Mouse (Mus musculus): Measurements from ENCODE around the gene Pgm2. TPM values are rescaled to one million over a fixed set of nuclear protein-coding genes. Genes with fewer than 3 reads are reported as not detected.

Pgm2 gene
- total and polyA plus RNA-seq, 2 experiments from 2014 or later: 12.6 to 14.0 TPM

DNA sequence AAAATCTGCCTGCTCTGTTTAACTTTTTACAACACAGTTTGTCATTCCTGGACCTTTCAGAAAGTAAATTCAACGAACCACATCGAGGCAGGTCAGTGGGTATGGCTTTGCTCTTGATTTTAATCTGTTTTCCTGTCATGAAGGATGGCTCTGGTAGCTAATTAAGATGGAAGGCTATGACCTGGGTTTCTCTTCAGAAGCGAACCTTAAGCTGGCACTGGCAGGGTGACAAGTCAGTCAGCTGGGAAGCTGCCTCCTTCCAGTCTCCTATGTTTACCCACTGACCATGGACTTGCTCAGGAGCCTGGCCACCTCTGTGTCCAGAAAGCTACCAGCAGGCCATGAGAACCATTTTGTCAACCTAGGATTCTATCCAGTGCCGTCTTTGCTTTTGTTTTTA lies 63.8 kb downstream of the Pgm2 start:
- no peak overlapping the region for H3K27ac ChIP-seq (ENCODE audit: low read depth, low read length)
- TF ChIP-seq CTCF (IDR thresholded peaks at IDR 0.05): no peak
- no peaks in the 10 kb centered on the region for H3K36me3 ChIP-seq (ENCODE audit: insufficient read depth, low read length)
- DNase-seq (ENCODE audit: low spot score) (no peak), ATAC-seq (ENCODE audit: low FRiP score) (no peak)
- no peaks in the 10 kb centered on the region for H3K9me3 ChIP-seq (ENCODE audit: low read length)
- H3K4me1 ChIP-seq (ENCODE audit: insufficient read depth, low read length): no peaks in the 10 kb centered on the region
- 49% methylated on average over 4 of the region's 4 CpGs for WGBS
- no peak overlapping the region for H3K4me2 ChIP-seq (ENCODE audit: low read depth, low read length, poor library complexity, severe bottlenecking)
- H3K4me3 ChIP-seq (ENCODE audit: low read depth, low read length): no peak overlapping the region
- peaks cover 13% of the 10 kb centered on the region; the same call in 1 of the 2 replicates for H3K27me3 ChIP-seq (ENCODE audit: insufficient read depth, low read length)
- H3K9ac ChIP-seq (replicated peaks; ENCODE audit: low read length, poor library complexity, severe bottlenecking): no peak overlapping the region

DNA sequence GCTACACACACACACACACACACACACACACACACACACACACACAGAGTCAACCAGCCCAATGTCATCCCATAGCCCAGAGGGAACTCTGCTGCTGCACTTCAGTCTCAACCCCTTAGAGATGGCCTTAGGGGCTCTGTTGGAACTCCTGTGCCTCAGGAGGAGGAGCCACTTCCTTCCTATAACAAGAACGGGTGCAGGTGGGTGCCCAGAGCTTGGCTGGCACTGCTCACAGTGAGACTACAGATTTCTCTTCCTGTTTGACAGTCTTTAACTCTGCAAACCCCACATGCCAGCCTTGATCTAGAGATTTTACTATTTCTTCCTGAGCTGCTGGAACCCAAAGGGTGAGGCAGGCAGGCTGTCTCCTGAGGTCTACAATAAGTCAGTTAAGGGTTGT lies 65.2 kb downstream of the Pgm2 start:
- Histone ChIP-seq H3K9me3 (ENCODE audit: low read length) (no peaks in the 10 kb centered on the region), H3K4me1 (ENCODE audit: insufficient read depth, low read length) (no peaks in the 10 kb centered on the region), H3K27me3 (ENCODE audit: insufficient read depth, low read length) (peaks cover 13% of the 10 kb centered on the region; the same call in 1 of the 2 replicates), H3K36me3 (ENCODE audit: insufficient read depth, low read length) (no peaks in the 10 kb centered on the region), H3K9ac (replicated peaks; ENCODE audit: low read length, poor library complexity, severe bottlenecking) (no peak overlapping the region), H3K4me3 (ENCODE audit: low read depth, low read length) (no peak overlapping the region), H3K27ac (ENCODE audit: low read depth, low read length) (no peak overlapping the region), H3K4me2 (ENCODE audit: low read depth, low read length, poor library complexity, severe bottlenecking) (no peak overlapping the region)
- no peak for DNase-seq (ENCODE audit: low spot score)
- 40% methylated on average over 1 of the region's 1 CpGs for WGBS
- no peak for TF ChIP-seq CTCF (IDR thresholded peaks at IDR 0.05)
- no peak for ATAC-seq (ENCODE audit: low FRiP score)

DNA sequence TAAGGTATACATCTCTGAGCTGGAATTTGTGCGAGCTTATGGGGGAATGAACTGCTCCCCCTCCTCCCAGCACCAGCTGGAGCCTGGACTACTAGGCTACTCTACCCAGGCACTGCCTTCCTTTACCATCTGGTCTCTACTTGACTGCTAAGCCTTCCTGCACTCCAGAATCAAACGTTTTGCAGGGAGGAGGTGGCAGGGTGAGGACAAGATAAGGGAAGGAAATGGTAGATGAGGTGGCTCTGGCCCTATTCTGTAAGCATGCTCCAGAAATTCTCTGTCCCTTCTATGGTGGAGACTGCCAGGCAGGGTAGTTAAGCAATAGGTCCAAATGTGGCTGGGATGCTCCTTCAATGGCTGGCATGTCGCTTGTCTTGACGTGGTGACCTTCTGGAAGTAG lies 65.8 kb downstream of the Pgm2 start:
- H3K9me3 ChIP-seq (ENCODE audit: low read length): no peaks in the 10 kb centered on the region
- 57% methylated on average over 4 of the region's 4 CpGs for WGBS
- DNase-seq (ENCODE audit: low spot score): no peak
- no peak for TF ChIP-seq CTCF (IDR thresholded peaks at IDR 0.05)
- ATAC-seq (ENCODE audit: low FRiP score): no peak
- peak overlapping the region; percentile 73; the same call in 1 of the 2 replicates for H3K4me3 ChIP-seq (ENCODE audit: low read depth, low read length)
- no peaks in the 10 kb centered on the region for H3K36me3 ChIP-seq (ENCODE audit: insufficient read depth, low read length)
- H3K27me3 ChIP-seq (ENCODE audit: insufficient read depth, low read length): peaks cover 13% of the 10 kb centered on the region; the same call in 1 of the 2 replicates
- peak overlapping the region; percentile 100 for H3K4me2 ChIP-seq (ENCODE audit: low read depth, low read length, poor library complexity, severe bottlenecking)
- no peaks in the 10 kb centered on the region for H3K4me1 ChIP-seq (ENCODE audit: insufficient read depth, low read length)
- H3K9ac ChIP-seq (replicated peaks; ENCODE audit: low read length, poor library complexity, severe bottlenecking): no peak overlapping the region
- no peak overlapping the region for H3K27ac ChIP-seq (ENCODE audit: low read depth, low read length)

DNA sequence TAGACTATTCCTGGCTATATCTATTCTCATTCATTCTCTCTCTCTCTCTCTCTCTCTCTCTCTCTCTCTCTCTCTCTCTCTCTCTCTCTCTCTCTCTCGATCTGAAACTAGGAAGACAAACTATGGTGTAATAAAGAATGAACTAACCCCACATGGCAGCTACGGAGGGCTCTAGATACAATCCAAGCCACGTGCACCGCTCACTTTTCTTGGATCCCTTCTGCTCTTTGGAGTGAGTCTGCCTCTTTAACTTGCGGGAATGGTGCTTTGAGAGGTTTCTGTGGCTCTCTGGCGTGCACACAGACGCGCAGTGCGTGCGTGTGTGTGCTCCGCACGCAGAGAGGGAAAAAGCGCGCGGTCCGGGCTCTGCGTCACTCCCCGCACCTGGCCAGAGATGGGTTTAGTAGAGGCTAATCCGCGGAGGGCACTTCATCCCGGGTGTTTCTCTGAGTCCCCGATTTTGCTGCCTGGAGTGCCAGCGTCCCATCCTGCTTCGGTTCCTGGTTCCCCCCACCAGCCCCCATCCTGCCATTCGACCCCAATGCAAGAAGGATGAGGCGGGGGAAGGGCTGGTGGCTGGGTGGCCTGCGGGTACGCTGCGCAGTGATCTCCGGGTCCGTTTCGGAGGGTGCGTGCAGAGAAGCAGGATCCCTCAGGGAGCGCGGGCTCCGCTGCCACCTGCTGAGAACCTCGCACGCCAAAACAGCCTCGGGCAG lies 66.5 kb downstream of the Pgm2 start:
- H3K4me1 ChIP-seq (ENCODE audit: insufficient read depth, low read length): no peaks in the 10 kb centered on the region
- WGBS: under 1% methylated on average over 39 of the region's 39 CpGs
- H3K36me3 ChIP-seq (ENCODE audit: insufficient read depth, low read length): no peaks in the 10 kb centered on the region
- H3K4me2 ChIP-seq (ENCODE audit: low read depth, low read length, poor library complexity, severe bottlenecking): peak overlapping the region; percentile 100
- peak overlapping the region; percentile 73 for H3K4me3 ChIP-seq (ENCODE audit: low read depth, low read length)
- DNase-seq (ENCODE audit: low spot score) (peak; percentile 55), ATAC-seq (ENCODE audit: low FRiP score) (peak; percentile 66)
- H3K9ac ChIP-seq (replicated peaks; ENCODE audit: low read length, poor library complexity, severe bottlenecking): peak overlapping the region; percentile 47
- no peak for TF ChIP-seq CTCF (IDR thresholded peaks at IDR 0.05)
- H3K27ac ChIP-seq (ENCODE audit: low read depth, low read length): no peak overlapping the region
- H3K9me3 ChIP-seq (ENCODE audit: low read length): no peaks in the 10 kb centered on the region
- peaks cover 13% of the 10 kb centered on the region; the same call in 1 of the 2 replicates for H3K27me3 ChIP-seq (ENCODE audit: insufficient read depth, low read length)

DNA sequence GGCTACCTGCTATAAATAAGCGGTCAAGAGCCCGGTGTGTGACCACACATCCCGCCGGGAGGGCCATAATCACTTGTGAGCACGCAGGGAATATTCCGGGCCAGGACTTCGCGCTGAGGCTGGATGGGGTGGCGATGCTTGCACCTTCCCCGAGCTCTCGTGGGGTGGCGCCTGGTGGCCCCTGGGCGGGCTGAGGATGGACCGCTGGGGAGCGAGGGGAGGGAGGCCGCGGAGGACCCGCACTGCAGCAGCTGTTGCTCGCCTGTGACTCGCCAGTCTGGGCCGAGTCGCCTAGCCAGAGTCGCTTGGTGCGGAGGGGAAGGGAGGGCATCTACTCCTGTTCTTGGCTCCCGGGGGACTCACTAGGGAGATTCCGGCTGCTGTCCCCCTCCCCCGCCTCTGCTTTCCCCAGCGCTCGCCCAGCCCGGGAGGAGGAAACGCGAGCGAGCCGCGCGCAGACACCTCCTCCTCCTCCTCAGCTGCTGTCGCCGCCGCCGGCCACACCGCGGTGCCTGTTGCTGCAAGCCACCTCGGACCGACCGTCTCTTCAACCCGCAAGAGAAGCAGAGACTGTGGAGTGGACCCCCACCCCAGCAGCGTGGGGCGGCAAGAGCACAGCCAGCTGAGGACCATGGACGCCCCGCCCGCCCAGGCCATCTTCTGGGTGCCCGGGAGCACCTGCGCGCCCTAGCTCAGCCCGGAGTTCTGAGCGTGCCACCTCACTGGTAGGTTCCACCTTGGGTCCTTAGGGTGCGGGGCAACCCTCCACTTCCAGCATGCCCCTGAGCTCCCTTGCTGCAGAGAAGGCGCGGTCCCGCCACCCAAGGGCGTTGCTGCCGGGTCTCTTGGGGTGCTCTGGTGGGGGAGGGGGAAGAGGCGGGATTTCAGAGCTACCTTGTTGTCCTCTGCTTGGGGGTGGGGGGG lies 67.3 kb downstream of the Pgm2 start:
- peak overlapping the region; percentile 73 for H3K4me3 ChIP-seq (ENCODE audit: low read depth, low read length)
- 0% methylated on average over 44 of the region's 63 CpGs for WGBS
- peak; percentile 43 for TF ChIP-seq CTCF (IDR thresholded peaks at IDR 0.05)
- no peaks in the 10 kb centered on the region for H3K36me3 ChIP-seq (ENCODE audit: insufficient read depth, low read length)
- H3K27ac ChIP-seq (ENCODE audit: low read depth, low read length): no peak overlapping the region
- H3K9me3 ChIP-seq (ENCODE audit: low read length): no peaks in the 10 kb centered on the region
- H3K4me1 ChIP-seq (ENCODE audit: insufficient read depth, low read length): no peaks in the 10 kb centered on the region
- H3K27me3 ChIP-seq (ENCODE audit: insufficient read depth, low read length): peaks cover 13% of the 10 kb centered on the region; the same call in 1 of the 2 replicates
- peak overlapping the region; percentile 100 for H3K4me2 ChIP-seq (ENCODE audit: low read depth, low read length, poor library complexity, severe bottlenecking)
- ATAC-seq (ENCODE audit: low FRiP score) (peak; percentile 87), DNase-seq (ENCODE audit: low spot score) (peak; percentile 73)
- peak overlapping the region; percentile 47 for H3K9ac ChIP-seq (replicated peaks; ENCODE audit: low read length, poor library complexity, severe bottlenecking)
